Mouse (Mus musculus): ENCODE results near the gene Gm4297.
"Not testable (repeated sequence)": the region's sequence is repeated elsewhere in the genome, so short reads cannot be mapped to it uniquely, and the experiment has no call there.

The Gm4297 gene

GRCm38 (mm10) chrX:24574795-24575194, at the start of gene Gm4297:
TSS of gene Gm4297 (minus strand) at chrX:24574895.
- not testable (repeated sequence) for DNase-seq (ENCODE audit: low read depth, low spot score)
